Mouse (Mus musculus): ENCODE results near the gene Dhx33.

The Dhx33 gene

GRCm38 (mm10) chr11:70980751-70981510 is 23.3 kb downstream of the Dhx33 start:
- no peak for DNase-seq

- DNase-seq, result no peak
Observed at GRCm38 (mm10) chr11:70980232-70980631, 24.0 kb downstream of the Dhx33 start.

DNA sequence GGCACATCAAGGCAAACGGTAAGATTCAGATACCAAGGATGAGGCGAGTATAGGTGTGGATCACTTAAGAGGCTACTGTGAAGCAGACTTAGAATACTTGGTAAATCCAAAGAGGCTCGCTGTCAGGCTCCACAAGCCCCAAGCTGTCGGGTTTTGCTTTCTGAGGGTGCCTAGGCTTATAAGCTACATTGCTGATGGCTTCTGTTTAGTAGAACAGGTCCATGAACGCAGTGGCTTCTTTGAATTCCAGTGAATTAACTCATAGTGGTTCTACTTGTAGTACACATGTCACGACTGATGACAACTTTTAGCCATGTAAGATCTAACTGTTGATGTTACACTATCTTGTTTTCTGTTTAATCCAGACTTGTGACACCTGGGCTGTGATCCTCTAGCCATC is 26.9 kb downstream of the Dhx33 start:
- DNase-seq, result no peak

DNA sequence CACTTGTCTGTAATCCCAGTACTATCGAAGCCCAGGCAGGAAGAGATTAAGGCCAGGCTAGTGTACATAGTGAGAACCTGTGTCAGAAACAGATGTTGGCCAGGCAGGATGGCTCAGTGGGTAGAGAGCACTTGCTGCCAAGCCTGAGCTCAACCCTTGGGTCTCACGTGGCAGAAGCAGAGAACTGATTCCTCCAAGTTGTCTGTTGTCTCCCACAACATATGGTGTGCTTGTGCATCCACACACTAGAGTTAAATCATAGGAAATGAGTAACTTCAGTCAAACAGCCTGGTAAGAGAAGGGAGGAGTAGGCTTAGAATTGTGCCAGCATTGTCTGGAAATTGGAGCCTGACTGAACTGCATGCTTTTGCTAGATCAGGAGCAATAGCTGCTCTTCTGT is 29.0 kb downstream of the Dhx33 start:
- DNase-seq, result no peak

- DNase-seq, result no peak
Observed at GRCm38 (mm10) chr11:70973947-70974346, 30.3 kb downstream of the Dhx33 start.

GRCm38 (mm10) chr11:70972586-70972985 is 31.7 kb downstream of the Dhx33 start:
- no peak for DNase-seq

DNA sequence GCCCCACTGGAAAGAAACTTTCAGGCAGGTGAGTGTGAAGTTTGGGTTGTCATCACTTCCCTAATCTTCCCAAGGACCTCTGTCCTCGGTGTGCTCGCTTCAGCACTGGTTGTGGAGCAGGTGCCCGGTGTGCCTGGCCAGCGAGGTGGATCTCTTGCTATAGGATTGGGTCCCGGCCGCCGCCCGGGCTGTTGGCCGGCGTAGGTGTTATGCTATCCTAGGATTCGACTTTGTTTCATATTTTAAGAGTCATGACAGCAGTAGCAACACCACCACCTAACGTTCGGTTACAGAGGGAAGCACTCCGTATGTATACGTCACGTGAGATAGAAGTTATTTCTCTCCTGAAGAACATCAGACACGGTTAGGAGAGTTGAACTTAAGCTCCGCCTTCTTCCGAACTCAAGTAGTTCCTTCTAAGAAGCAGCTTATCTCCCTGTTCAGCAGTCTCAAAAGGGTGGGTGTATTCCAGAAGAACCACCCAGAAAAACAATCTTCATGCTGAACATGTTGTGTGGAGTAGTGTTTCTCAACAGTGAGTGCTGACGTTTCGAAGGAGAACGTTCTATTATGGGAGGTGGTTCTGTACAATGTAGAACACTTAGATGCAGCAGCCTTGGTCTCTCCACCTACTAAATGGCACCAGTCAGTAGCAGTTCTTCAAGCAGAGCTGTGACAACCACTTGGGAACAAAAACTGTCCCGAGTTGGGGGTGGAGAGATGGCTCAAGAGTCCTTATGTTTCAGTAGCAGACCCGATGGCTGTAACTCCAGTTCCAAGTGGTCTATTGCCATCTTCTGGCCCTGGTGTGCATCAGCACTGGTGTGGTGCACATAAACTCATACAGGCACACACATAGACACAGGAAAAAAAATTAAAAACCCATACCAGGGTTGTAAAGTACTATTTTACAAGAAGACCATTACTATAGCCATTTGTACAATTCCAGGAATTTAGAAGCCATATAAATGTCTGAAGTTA is 33.4 kb downstream of the Dhx33 start:
- peak; percentile 40 for DNase-seq

DNA sequence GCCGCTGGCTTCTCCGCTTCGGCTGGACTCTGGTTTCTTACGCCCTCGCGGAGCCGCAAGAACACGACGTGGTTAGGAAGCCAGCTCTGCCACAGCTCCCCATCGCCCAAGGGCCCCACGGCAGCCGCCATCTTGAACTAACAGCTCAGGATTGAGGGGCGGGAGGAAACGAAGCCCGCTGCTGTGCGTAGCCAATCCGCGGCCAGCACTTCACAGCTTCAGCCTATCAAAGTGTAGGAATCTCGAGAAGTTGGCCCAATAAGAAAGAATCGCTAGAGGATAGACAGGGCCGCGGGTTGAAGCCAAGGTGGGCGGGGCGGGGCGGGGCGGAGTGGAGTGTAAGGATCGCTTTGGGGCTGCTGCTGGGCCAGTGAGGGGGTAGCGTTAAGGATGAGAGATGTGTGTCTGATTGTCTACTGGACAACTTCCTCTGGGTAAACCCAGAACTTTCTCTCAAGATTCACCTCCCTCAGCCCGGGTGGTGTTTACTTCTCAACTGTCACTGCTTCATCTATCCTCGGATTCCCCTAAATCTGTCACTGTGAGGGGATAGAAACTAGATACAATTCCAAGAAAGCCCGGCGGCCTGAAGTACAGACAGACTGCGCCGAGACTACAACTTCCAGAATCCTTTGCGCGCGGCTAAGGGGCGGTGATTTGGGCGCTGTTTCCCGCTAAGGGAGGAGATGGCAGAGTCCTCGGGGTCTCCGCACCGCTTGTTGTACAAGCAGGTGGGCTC is 34.2 kb downstream of the Dhx33 start, which contains the start of the genes Nup88 and Rpain:
Gene Nup88 (minus strand): TSS at position 153 of the 739 bp plus-strand sequence.
Gene Rpain (plus strand): TSS at position 393 of the 739 bp plus-strand sequence.
- DNase-seq, result peak; percentile 95

DNA sequence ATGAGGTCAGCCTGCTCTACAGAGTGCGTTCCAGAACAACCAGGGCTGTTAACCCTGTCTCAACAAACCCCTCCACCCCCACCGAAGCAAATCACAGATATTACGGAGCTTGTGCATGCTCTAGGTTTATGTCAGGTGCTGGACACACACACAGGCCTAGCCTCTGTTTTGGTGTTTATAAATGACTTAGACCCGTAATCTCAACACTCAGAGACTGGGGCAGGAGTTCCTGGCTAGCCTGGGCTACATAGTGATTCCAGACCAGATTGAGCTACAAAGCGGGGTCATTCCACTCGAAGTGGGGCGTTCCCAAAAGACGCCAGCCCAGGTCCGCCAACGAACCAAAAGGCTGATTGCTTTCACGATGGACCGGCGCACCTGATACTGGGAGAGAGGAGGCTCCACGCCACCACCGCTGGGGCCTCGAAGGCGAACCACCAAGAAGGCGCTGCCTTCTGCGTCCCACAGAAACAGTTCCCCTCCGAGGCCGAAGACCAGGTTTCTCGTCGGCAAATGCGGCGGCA is 34.9 kb downstream of the Dhx33 start:
- DNase-seq, result no peak

- no peak for DNase-seq
Observed at GRCm38 (mm10) chr11:70964222-70964907, 39.9 kb downstream of the Dhx33 start.

DNA sequence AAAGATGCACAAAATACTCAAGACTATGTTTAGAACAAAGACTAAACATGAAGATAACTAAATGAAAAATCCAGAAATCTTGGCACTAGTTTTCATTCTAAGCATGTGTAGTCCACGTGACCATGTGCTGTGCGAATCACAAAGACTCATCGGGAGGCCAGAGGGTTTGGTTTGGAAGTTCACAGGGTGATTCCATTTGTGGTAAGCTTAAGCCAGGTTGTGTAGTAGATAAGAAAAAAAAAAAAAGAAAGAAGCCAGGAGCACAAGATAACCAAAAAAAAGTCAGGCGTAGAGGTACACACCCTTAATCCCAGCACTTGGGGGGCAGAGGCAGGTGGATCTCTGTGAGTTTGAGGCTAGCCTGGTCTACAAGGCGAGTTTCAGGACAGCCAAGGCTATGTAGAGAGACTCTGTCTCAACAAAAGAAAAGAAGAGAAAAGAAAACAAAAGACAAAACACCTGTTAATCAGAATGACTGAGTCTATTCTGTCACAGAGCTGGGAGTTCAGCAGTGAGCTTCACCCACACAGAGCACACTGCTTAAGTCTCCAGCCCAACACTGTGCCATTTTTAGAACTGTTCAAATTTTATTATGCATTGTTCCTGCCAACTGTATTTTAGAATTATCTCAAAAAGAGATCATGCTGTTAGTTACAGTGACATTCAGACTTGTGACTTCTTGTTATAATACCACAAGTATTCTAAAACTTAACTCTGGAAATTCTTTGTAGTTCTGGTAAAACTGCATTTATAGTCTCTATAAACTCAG is 43.3 kb downstream of the Dhx33 start:
- DNase-seq, result no peak

DNA sequence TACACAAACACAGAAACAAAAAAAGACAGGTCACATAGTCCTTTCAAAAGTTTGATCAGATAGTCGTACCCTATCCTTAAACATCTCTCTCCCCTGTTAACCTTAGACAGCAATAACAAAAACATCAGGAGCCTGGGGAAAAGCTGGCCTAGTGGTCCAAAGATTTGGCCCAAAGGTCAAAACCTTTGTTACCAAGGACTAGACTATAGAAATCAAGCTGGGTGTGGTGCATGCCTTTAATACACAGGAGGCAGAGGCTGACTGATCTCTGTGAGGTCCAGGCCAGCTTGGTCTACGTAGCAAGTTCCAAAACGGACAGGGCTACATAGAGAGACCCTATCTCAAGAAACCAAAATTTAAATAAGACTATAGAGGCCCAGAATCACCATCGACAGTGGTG is 49.5 kb downstream of the Dhx33 start:
- no peak for DNase-seq

GRCm38 (mm10) chr11:70944935-70945817 is 59.1 kb downstream of the Dhx33 start:
- DNase-seq, result no peak

DNA sequence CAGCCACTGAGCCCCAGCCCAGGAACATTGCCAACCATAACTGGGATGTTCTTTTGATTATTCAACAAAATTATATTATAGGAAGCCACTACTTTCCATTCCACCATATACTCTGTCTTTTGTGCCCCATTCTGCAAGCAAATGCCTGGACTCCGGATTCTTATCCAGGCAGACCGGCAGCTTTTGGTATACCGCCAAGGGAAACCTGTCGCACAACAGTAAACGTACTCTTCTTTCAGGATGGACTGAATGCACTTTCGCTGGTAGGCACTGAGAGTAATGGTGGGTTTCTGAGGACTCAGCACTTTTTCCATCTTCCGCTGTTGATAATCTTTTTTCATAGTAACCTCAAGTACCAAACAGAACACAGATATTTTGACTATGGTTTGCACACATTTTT is 60.6 kb downstream of the Dhx33 start:
- DNase-seq, result no peak

DNA sequence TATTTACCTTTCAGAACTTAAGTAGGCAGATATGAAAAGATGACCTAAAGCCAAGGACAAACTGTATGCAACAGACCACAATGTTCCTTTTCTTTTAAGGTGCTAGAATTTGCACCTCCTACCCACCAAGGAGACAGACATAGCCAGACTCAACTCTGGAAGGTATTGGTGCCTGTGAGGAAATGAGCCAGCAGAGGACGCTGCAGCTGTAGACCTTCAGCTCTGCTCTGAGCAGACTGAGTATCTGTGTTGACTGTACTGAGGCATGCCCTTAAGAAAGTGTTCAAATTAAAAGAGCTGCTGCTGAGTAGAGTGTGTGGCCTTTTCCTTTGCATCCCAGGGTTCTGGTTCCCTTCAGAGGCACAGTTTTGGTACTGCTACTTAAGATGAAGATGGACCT is 61.6 kb downstream of the Dhx33 start:
- DNase-seq, result no peak

GRCm38 (mm10) chr11:70935316-70935715 is 68.9 kb downstream of the Dhx33 start:
- DNase-seq, result no peak

Data from cerebellum, adult 9-11 months (tissue).